Mouse (Mus musculus) myocyte (in vitro differentiated cells): ENCODE measurements around the gene Tas1r1.

ENCODE experiments used
- MAX ChIP-seq: IDR thresholded peaks from one replicate; pipeline ENCODE4 v1.6.1; 2011; ENCODE audit warnings: low read depth, mild to moderate bottlenecking, control low read depth
- MYOD1 ChIP-seq, 3 experiments: IDR thresholded peaks; one replicate each; pipeline ENCODE4 v1.6.1; 2011; ENCODE audit warnings: control low read depth in 2 of 3, low read depth in 2 of 3, mild to moderate bottlenecking in 2 of 3, moderate library complexity in 1 of 3; ENCODE audit not compliant: insufficient read length in 2 of 3, control insufficient read depth in 1 of 3
- POLR2A ChIP-seq: IDR thresholded peaks from one replicate; pipeline ENCODE4 v1.6.1; 2011; ENCODE audit warnings: low read depth, mild to moderate bottlenecking, control low read depth, moderate library complexity; ENCODE audit not compliant: insufficient read length
- REST ChIP-seq: IDR thresholded peaks from one replicate; pipeline ENCODE4 v1.6.1; 2011; ENCODE audit warnings: mild to moderate bottlenecking, control low read depth, moderate library complexity; ENCODE audit not compliant: insufficient read depth, insufficient read length
- TCF12 ChIP-seq: IDR thresholded peaks from one replicate; pipeline ENCODE4 v1.6.1; 2011; ENCODE audit warnings: mild to moderate bottlenecking, control low read depth; ENCODE audit not compliant: poor library complexity, insufficient read depth, severe bottlenecking

DNA sequence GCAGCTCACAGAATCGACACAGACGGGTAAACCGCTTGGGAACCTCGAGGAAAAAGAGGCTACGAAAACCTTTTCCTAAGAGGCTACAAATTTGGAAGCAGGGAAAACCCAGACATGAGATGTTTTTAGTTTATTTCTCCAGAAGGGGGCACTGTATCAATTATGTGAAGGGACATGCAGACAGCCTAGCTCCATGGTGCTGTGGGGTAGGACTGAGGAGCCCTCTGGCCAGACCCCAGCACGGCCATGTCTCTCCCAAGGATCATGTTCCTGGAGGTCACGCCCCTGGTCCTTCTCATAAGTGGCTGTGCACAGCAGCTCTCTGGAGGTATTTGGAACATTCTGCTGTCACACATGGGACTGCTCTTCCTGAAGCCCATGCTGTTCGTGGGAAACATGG, 57.7 kb downstream of the Tas1r1 start:
- TF ChIP-seq REST = no peak
- no peak for TF ChIP-seq POLR2A
- no peak for TF ChIP-seq MAX
- TF ChIP-seq MYOD1 (IDR thresholded peaks at IDR 0.05; ENCODE audit: control insufficient read depth in 1 of 3, insufficient read length in 2 of 3, low read depth in 2 of 3) = no peak
- TF ChIP-seq TCF12 = no peak
